Mouse (Mus musculus): ENCODE results near the gene Notch4. TPM values are rescaled to one million over a fixed set of nuclear protein-coding genes. Genes with fewer than 3 reads are reported as not detected.
A peak's percentile ranks its signal among the peaks of the same experiment; 100 is the strongest.

The Notch4 gene
- polyA plus RNA-seq, 1 experiment from 2014 or later = 5.2 TPM

- WGBS = 81% methylated on average over 4 of the region's 4 CpGs
- H3K9me3 ChIP-seq (ENCODE audit: control insufficient read depth, low read length) = no peaks in the 10 kb centered on the region
These were observed 16.5 kb upstream of the Notch4 start for GRCm38 (mm10) chr17:34547601-34548000.

GRCm38 (mm10) chr17:34549156-34549555, 14.9 kb upstream of the Notch4 start:
- no peak overlapping the region for H3K4me2 ChIP-seq (ENCODE audit: low read depth, severe bottlenecking)
- H3K9ac ChIP-seq (ENCODE audit: low read length) = no peak overlapping the region
- no peaks in the 10 kb centered on the region for H3K4me1 ChIP-seq (ENCODE audit: control insufficient read depth, insufficient read depth, low read length)
- no peaks in the 10 kb centered on the region for H3K36me3 ChIP-seq (ENCODE audit: control insufficient read depth, insufficient read depth, low read length)
- no peak overlapping the region for H3K27ac ChIP-seq (replicated peaks; ENCODE audit: low read depth, low read length)
- H3K9me3 ChIP-seq (ENCODE audit: control insufficient read depth, low read length) = no peaks in the 10 kb centered on the region
- H3K27me3 ChIP-seq (ENCODE audit: control insufficient read depth, insufficient read depth, low read length) = no peaks in the 10 kb centered on the region
- WGBS = 93% methylated on average over 3 of the region's 3 CpGs
- DNase-seq (ENCODE audit: low spot score) (no peak), ATAC-seq (ENCODE audit: insufficient number of reproducible peaks, low FRiP score, low TSS enrichment, low read depth) (no peak)
- no peak overlapping the region for H3K4me3 ChIP-seq (ENCODE audit: low read depth, low read length)

More at GRCm38 (mm10) chr17:34547601-34548000, 16.5 kb upstream of the Notch4 start:
- H3K27ac ChIP-seq (replicated peaks; ENCODE audit: low read depth, low read length) = no peak overlapping the region
- no peak overlapping the region for H3K4me2 ChIP-seq (ENCODE audit: low read depth, severe bottlenecking)
- no peak overlapping the region for H3K4me3 ChIP-seq (ENCODE audit: low read depth, low read length)
- H3K9ac ChIP-seq (ENCODE audit: low read length) = no peak overlapping the region
- H3K27me3 ChIP-seq (ENCODE audit: control insufficient read depth, insufficient read depth, low read length) = no peaks in the 10 kb centered on the region
- no peak for ATAC-seq (ENCODE audit: insufficient number of reproducible peaks, low FRiP score, low TSS enrichment, low read depth)
- no peaks in the 10 kb centered on the region for H3K36me3 ChIP-seq (ENCODE audit: control insufficient read depth, insufficient read depth, low read length)
- DNase-seq (ENCODE audit: low spot score) = no peak
- H3K4me1 ChIP-seq (ENCODE audit: control insufficient read depth, insufficient read depth, low read length) = no peaks in the 10 kb centered on the region

- Histone ChIP-seq H3K4me3 (ENCODE audit: low read depth, low read length) (no peak overlapping the region), H3K27ac (replicated peaks; ENCODE audit: low read depth, low read length) (no peak overlapping the region), H3K36me3 (ENCODE audit: control insufficient read depth, insufficient read depth, low read length) (no peaks in the 10 kb centered on the region), H3K9me3 (ENCODE audit: control insufficient read depth, low read length) (no peaks in the 10 kb centered on the region), H3K4me2 (ENCODE audit: low read depth, severe bottlenecking) (no peak overlapping the region), H3K9ac (ENCODE audit: low read length) (no peak overlapping the region), H3K27me3 (ENCODE audit: control insufficient read depth, insufficient read depth, low read length) (no peaks in the 10 kb centered on the region), H3K4me1 (ENCODE audit: control insufficient read depth, insufficient read depth, low read length) (no peaks in the 10 kb centered on the region)
- ATAC-seq (ENCODE audit: insufficient number of reproducible peaks, low FRiP score, low TSS enrichment, low read depth) (no peak), DNase-seq (ENCODE audit: low spot score) (no peak)
- WGBS = 71% methylated on average over 2 of the region's 2 CpGs
These were observed 14.2 kb upstream of the Notch4 start for GRCm38 (mm10) chr17:34549843-34550242.

GRCm38 (mm10) chr17:34555483-34555882, 8.6 kb upstream of the Notch4 start:
- Histone ChIP-seq H3K9me3 (ENCODE audit: control insufficient read depth, low read length) (no peaks in the 10 kb centered on the region), H3K36me3 (ENCODE audit: control insufficient read depth, insufficient read depth, low read length) (no peaks in the 10 kb centered on the region), H3K9ac (ENCODE audit: low read length) (no peak overlapping the region), H3K4me3 (ENCODE audit: low read depth, low read length) (no peak overlapping the region), H3K4me2 (ENCODE audit: low read depth, severe bottlenecking) (no peak overlapping the region), H3K27me3 (ENCODE audit: control insufficient read depth, insufficient read depth, low read length) (no peaks in the 10 kb centered on the region), H3K4me1 (ENCODE audit: control insufficient read depth, insufficient read depth, low read length) (no peaks in the 10 kb centered on the region), H3K27ac (replicated peaks; ENCODE audit: low read depth, low read length) (no peak overlapping the region)
- no peak for ATAC-seq (ENCODE audit: insufficient number of reproducible peaks, low FRiP score, low TSS enrichment, low read depth)
- DNase-seq (ENCODE audit: low spot score) = peak; percentile 86
- 28% methylated on average over 5 of the region's 5 CpGs for WGBS

- Histone ChIP-seq H3K4me3 (ENCODE audit: low read depth, low read length) (no peak overlapping the region), H3K36me3 (ENCODE audit: control insufficient read depth, insufficient read depth, low read length) (no peaks in the 10 kb centered on the region), H3K27ac (replicated peaks; ENCODE audit: low read depth, low read length) (no peak overlapping the region), H3K9me3 (ENCODE audit: control insufficient read depth, low read length) (no peaks in the 10 kb centered on the region), H3K4me1 (ENCODE audit: control insufficient read depth, insufficient read depth, low read length) (no peaks in the 10 kb centered on the region), H3K9ac (ENCODE audit: low read length) (no peak overlapping the region), H3K27me3 (ENCODE audit: control insufficient read depth, insufficient read depth, low read length) (no peaks in the 10 kb centered on the region), H3K4me2 (ENCODE audit: low read depth, severe bottlenecking) (no peak overlapping the region)
- WGBS = 86% methylated on average over 8 of the region's 8 CpGs
- no peak for DNase-seq (ENCODE audit: low spot score)
- ATAC-seq (ENCODE audit: insufficient number of reproducible peaks, low FRiP score, low TSS enrichment, low read depth) = no peak
These were observed 7.7 kb upstream of the Notch4 start for GRCm38 (mm10) chr17:34556406-34556805.

- H3K4me2 ChIP-seq (ENCODE audit: low read depth, severe bottlenecking) = no peak overlapping the region
- no peaks in the 10 kb centered on the region for H3K27me3 ChIP-seq (ENCODE audit: control insufficient read depth, insufficient read depth, low read length)
- no peaks in the 10 kb centered on the region for H3K9me3 ChIP-seq (ENCODE audit: control insufficient read depth, low read length)
- H3K4me1 ChIP-seq (ENCODE audit: control insufficient read depth, insufficient read depth, low read length) = no peaks in the 10 kb centered on the region
- 41% methylated on average over 11 of the region's 11 CpGs for WGBS
- H3K36me3 ChIP-seq (ENCODE audit: control insufficient read depth, insufficient read depth, low read length) = no peaks in the 10 kb centered on the region
- no peak for DNase-seq (ENCODE audit: low spot score)
- H3K9ac ChIP-seq (ENCODE audit: low read length) = no peak overlapping the region
- no peak for ATAC-seq (ENCODE audit: insufficient number of reproducible peaks, low FRiP score, low TSS enrichment, low read depth)
- no peak overlapping the region for H3K27ac ChIP-seq (replicated peaks; ENCODE audit: low read depth, low read length)
- no peak overlapping the region for H3K4me3 ChIP-seq (ENCODE audit: low read depth, low read length)
These were observed 6.7 kb upstream of the Notch4 start for GRCm38 (mm10) chr17:34557411-34557810.

GRCm38 (mm10) chr17:34559116-34559515, 5.0 kb upstream of the Notch4 start:
- H3K27me3 ChIP-seq (ENCODE audit: control insufficient read depth, insufficient read depth, low read length) = no peaks in the 10 kb centered on the region

GRCm38 (mm10) chr17:34559895-34560294, 4.2 kb upstream of the Notch4 start:
- DNase-seq (ENCODE audit: low spot score) (no peak), ATAC-seq (ENCODE audit: insufficient number of reproducible peaks, low FRiP score, low TSS enrichment, low read depth) (no peak)
- H3K4me3 ChIP-seq (ENCODE audit: low read depth, low read length) = no peak overlapping the region
- H3K36me3 ChIP-seq (ENCODE audit: control insufficient read depth, insufficient read depth, low read length) = no peaks in the 10 kb centered on the region
- WGBS = 23% methylated on average over 15 of the region's 15 CpGs
- peaks cover 11% of the 10 kb centered on the region; the same call in 1 of the 2 replicates for H3K4me1 ChIP-seq (ENCODE audit: control insufficient read depth, insufficient read depth, low read length)
- no peaks in the 10 kb centered on the region; the same call in 1 of the 2 replicates for H3K27me3 ChIP-seq (ENCODE audit: control insufficient read depth, insufficient read depth, low read length)
- no peak overlapping the region for H3K9ac ChIP-seq (ENCODE audit: low read length)
- H3K9me3 ChIP-seq (ENCODE audit: control insufficient read depth, low read length) = no peaks in the 10 kb centered on the region
- H3K4me2 ChIP-seq (ENCODE audit: low read depth, severe bottlenecking) = no peak overlapping the region
- H3K27ac ChIP-seq (replicated peaks; ENCODE audit: low read depth, low read length) = no peak overlapping the region

More at GRCm38 (mm10) chr17:34559116-34559515, 5.0 kb upstream of the Notch4 start:
- Histone ChIP-seq H3K9ac (ENCODE audit: low read length) (no peak overlapping the region), H3K4me1 (ENCODE audit: control insufficient read depth, insufficient read depth, low read length) (peaks cover 4% of the 10 kb centered on the region; the same call in 1 of the 2 replicates), H3K4me3 (ENCODE audit: low read depth, low read length) (no peak overlapping the region), H3K36me3 (ENCODE audit: control insufficient read depth, insufficient read depth, low read length) (no peaks in the 10 kb centered on the region), H3K4me2 (ENCODE audit: low read depth, severe bottlenecking) (no peak overlapping the region), H3K27ac (replicated peaks; ENCODE audit: low read depth, low read length) (no peak overlapping the region), H3K9me3 (ENCODE audit: control insufficient read depth, low read length) (no peaks in the 10 kb centered on the region)
- 87% methylated on average over 7 of the region's 7 CpGs for WGBS
- no peak for ATAC-seq (ENCODE audit: insufficient number of reproducible peaks, low FRiP score, low TSS enrichment, low read depth)
- DNase-seq (ENCODE audit: low spot score) = no peak

GRCm38 (mm10) chr17:34560438-34560837, 3.6 kb upstream of the Notch4 start:
- H3K9ac ChIP-seq (ENCODE audit: low read length) = no peak overlapping the region
- no peak for ATAC-seq (ENCODE audit: insufficient number of reproducible peaks, low FRiP score, low TSS enrichment, low read depth)
- H3K4me1 ChIP-seq (ENCODE audit: control insufficient read depth, insufficient read depth, low read length) = peaks cover 14% of the 10 kb centered on the region; the same call in 1 of the 2 replicates
- no peak for DNase-seq (ENCODE audit: low spot score)
- no peak overlapping the region for H3K4me3 ChIP-seq (ENCODE audit: low read depth, low read length)
- 91% methylated on average over 6 of the region's 6 CpGs for WGBS
- H3K9me3 ChIP-seq (ENCODE audit: control insufficient read depth, low read length) = no peaks in the 10 kb centered on the region
- H3K4me2 ChIP-seq (ENCODE audit: low read depth, severe bottlenecking) = no peak overlapping the region
- H3K36me3 ChIP-seq (ENCODE audit: control insufficient read depth, insufficient read depth, low read length) = no peaks in the 10 kb centered on the region
- no peak overlapping the region for H3K27ac ChIP-seq (replicated peaks; ENCODE audit: low read depth, low read length)
- no peaks in the 10 kb centered on the region; the same call in 1 of the 2 replicates for H3K27me3 ChIP-seq (ENCODE audit: control insufficient read depth, insufficient read depth, low read length)
